Mouse (Mus musculus): ENCODE data around the gene Camk2g. TPM values are rescaled to one million over a fixed set of nuclear protein-coding genes. Genes with fewer than 3 reads are reported as not detected.

Camk2g gene
- polyA plus RNA-seq, 2 experiments: 3.9 to 5.4 TPM

DNA sequence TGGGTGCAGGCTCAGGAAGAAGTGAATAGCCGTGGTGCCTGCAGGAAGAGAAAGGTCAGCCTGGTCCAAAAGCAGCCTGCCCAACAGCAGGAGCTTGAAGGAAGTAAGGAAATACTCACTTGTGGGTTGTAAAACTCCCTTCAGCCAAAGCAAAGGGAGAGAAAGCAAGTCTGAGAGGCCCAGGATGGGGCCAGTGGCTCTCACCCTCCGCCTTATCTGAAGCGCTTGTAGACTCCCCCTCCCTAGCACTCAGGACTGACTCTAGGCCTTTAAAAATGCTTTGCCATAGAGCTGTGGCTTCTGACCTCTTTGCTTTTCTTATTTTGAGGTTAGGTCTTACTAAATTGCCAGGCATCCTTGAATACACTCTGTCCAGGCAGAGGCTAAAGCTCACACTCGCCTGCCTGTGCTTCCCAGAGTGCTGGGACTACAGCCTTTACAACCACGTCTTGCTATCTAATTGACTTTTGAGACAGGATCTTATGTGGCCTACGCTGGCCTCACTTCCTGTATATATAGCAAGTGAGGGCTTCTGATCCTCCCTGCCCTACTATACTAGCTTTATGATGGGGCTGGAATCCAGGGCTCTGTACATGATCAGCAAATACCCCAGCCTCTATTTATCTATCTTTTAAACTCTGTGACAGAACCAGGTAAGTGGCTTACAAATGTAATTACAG is 68.1 kb downstream of the Camk2g start:
- Histone ChIP-seq H3K9me3 (ENCODE audit: control insufficient read depth, low read length) (no peaks in the 10 kb centered on the region), H3K4me3 (ENCODE audit: insufficient read depth in 1 of 2, low read depth in 2 of 2, low read length in 2 of 2) (no peak overlapping the region), H3K9ac (replicated peaks) (peak overlapping the region; percentile 23; the same call in 1 of the 2 replicates), H3K4me1 (replicated peaks; ENCODE audit: control insufficient read depth in 2 of 2, insufficient read depth in 2 of 2, low read length in 1 of 2) (peaks cover 10 to 16% of the 10 kb centered on the region in 2 experiments), H3K4me2 (ENCODE audit: low read depth) (peak overlapping the region; percentile 54), H3K27me3 (ENCODE audit: control insufficient read depth, insufficient read depth, low read length) (no peaks in the 10 kb centered on the region), H3K27ac (peak overlapping the region; percentile 45), H3K36me3 (replicated peaks; ENCODE audit: control insufficient read depth, insufficient read depth, low read depth) (peaks cover 82% of the 10 kb centered on the region)
- DNase-seq (ENCODE audit: low read depth in 3 of 3, low spot score in 3 of 3) (no peak), ATAC-seq (ENCODE audit: insufficient read depth) (peak; percentile 69)
- 23% methylated on average over 6 of the region's 6 CpGs for WGBS (ENCODE audit: insufficient replicate concordance)
- TF ChIP-seq CTCF (IDR thresholded peaks at IDR 0.05; ENCODE audit: low read depth) (no peak), EP300 (IDR thresholded peaks at IDR 0.05; ENCODE audit: low read depth) (no peak)

GRCm38 (mm10) chr14:20724043-20724442 is 69.8 kb downstream of the Camk2g start:
- WGBS (ENCODE audit: insufficient replicate concordance): 35% methylated on average over 5 of the region's 5 CpGs
- Histone ChIP-seq H3K27me3 (ENCODE audit: control insufficient read depth, insufficient read depth, low read length) (no peaks in the 10 kb centered on the region), H3K4me3 (ENCODE audit: insufficient read depth in 1 of 2, low read depth in 2 of 2, low read length in 2 of 2) (no peak overlapping the region), H3K4me2 (ENCODE audit: low read depth) (no peak overlapping the region), H3K27ac (no peak overlapping the region), H3K4me1 (replicated peaks; ENCODE audit: control insufficient read depth in 2 of 2, insufficient read depth in 2 of 2, low read length in 1 of 2) (peaks cover 10 to 16% of the 10 kb centered on the region in 2 experiments), H3K9ac (replicated peaks) (no peak overlapping the region), H3K36me3 (replicated peaks; ENCODE audit: control insufficient read depth, insufficient read depth, low read depth) (peaks cover 69% of the 10 kb centered on the region), H3K9me3 (ENCODE audit: control insufficient read depth, low read length) (no peaks in the 10 kb centered on the region)
- no peak for TF ChIP-seq EP300 (IDR thresholded peaks at IDR 0.05; ENCODE audit: low read depth)
- TF ChIP-seq CTCF (IDR thresholded peaks at IDR 0.05; ENCODE audit: low read depth): peak; percentile 89
- DNase-seq (ENCODE audit: low read depth in 3 of 3, low spot score in 3 of 3) (no peak), ATAC-seq (ENCODE audit: insufficient read depth) (no peak)

- Histone ChIP-seq H3K4me3 (ENCODE audit: insufficient read depth in 1 of 2, low read depth in 2 of 2, low read length in 2 of 2) (no peak overlapping the region), H3K27ac (no peak overlapping the region), H3K9ac (replicated peaks) (no peak overlapping the region), H3K36me3 (replicated peaks; ENCODE audit: control insufficient read depth, insufficient read depth, low read depth) (peaks cover 63% of the 10 kb centered on the region), H3K4me2 (ENCODE audit: low read depth) (no peak overlapping the region), H3K27me3 (ENCODE audit: control insufficient read depth, insufficient read depth, low read length) (no peaks in the 10 kb centered on the region), H3K4me1 (replicated peaks; ENCODE audit: control insufficient read depth in 2 of 2, insufficient read depth in 2 of 2, low read length in 1 of 2) (peaks cover 10 to 16% of the 10 kb centered on the region in 2 experiments), H3K9me3 (ENCODE audit: control insufficient read depth, low read length) (no peaks in the 10 kb centered on the region)
- TF ChIP-seq EP300 (IDR thresholded peaks at IDR 0.05; ENCODE audit: low read depth) (no peak), CTCF (IDR thresholded peaks at IDR 0.05; ENCODE audit: low read depth) (no peak)
- DNase-seq (ENCODE audit: low read depth in 3 of 3, low spot score in 3 of 3) (no peak), ATAC-seq (ENCODE audit: insufficient read depth) (no peak)
- 87% methylated on average over 12 of the region's 12 CpGs for WGBS (ENCODE audit: insufficient replicate concordance)
Measured at GRCm38 (mm10) chr14:20723006-20723405, 70.9 kb downstream of the Camk2g start.

DNA sequence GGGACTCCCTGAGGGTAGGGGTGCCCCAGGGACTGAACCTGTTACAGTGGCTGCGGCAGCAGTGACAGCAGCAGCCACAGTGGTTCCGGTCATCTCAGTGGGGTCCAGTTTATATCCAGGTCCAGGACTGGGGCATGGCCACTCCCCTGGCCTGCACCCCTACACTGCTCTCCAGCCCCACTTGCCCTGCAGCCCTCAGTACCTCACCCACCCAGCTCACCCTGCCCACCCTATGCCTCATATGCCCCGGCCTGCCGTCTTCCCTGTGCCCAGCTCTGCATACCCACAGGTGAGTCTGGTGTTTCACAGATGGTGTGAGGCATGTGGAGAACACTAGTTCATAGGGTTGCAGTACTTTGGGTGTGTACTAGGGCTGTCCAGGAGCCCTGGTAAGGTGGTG is 72.5 kb downstream of the Camk2g start:
- Histone ChIP-seq H3K4me1 (replicated peaks; ENCODE audit: control insufficient read depth in 2 of 2, insufficient read depth in 2 of 2, low read length in 1 of 2) (peaks cover 10 to 16% of the 10 kb centered on the region in 2 experiments), H3K36me3 (replicated peaks; ENCODE audit: control insufficient read depth, insufficient read depth, low read depth) (peaks cover 52% of the 10 kb centered on the region), H3K27me3 (ENCODE audit: control insufficient read depth, insufficient read depth, low read length) (no peaks in the 10 kb centered on the region), H3K4me2 (ENCODE audit: low read depth) (no peak overlapping the region), H3K9me3 (ENCODE audit: control insufficient read depth, low read length) (no peaks in the 10 kb centered on the region), H3K4me3 (ENCODE audit: insufficient read depth in 1 of 2, low read depth in 2 of 2, low read length in 2 of 2) (no peak overlapping the region), H3K27ac (no peak overlapping the region), H3K9ac (replicated peaks) (no peak overlapping the region)
- 82% methylated on average over 4 of the region's 4 CpGs for WGBS (ENCODE audit: insufficient replicate concordance)
- DNase-seq (ENCODE audit: low read depth in 3 of 3, low spot score in 3 of 3) (no peak), ATAC-seq (ENCODE audit: insufficient read depth) (no peak)
- no peak for TF ChIP-seq EP300 (IDR thresholded peaks at IDR 0.05; ENCODE audit: low read depth)
- TF ChIP-seq CTCF (IDR thresholded peaks at IDR 0.05; ENCODE audit: low read depth): no peak

DNA sequence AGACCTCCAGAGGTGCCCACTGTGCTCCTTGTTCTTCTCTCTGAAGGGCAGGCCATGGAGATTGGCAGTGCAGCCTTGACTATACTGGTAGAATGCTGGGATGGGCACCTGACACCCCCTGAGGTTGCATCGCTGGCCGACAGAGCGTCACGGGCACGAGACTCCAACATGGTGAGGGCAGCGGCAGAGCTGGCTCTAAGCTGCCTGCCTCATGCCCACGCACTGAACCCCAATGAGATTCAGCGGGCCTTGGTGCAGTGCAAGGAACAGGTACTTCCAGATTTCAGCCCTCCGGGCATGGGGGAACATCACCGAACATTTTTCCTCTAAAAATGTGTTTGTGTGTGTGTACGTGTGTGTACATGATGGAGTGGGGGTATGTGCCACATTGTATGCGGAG is 74.1 kb downstream of the Camk2g start:
- peaks cover 42% of the 10 kb centered on the region for H3K36me3 ChIP-seq (replicated peaks; ENCODE audit: control insufficient read depth, insufficient read depth, low read depth)

More for the DNA sequence above, 74.1 kb downstream of the Camk2g start:
- no peak for TF ChIP-seq CTCF (IDR thresholded peaks at IDR 0.05; ENCODE audit: low read depth)
- TF ChIP-seq EP300 (IDR thresholded peaks at IDR 0.05; ENCODE audit: low read depth): no peak
- no peak overlapping the region for H3K27ac ChIP-seq
- H3K4me1 ChIP-seq (replicated peaks; ENCODE audit: control insufficient read depth in 2 of 2, insufficient read depth in 2 of 2, low read length in 1 of 2): peaks cover 0 to 6% of the 10 kb centered on the region in 2 experiments; a peak in 2 of 4 replicates
- H3K27me3 ChIP-seq (ENCODE audit: control insufficient read depth, insufficient read depth, low read length): no peaks in the 10 kb centered on the region
- H3K4me2 ChIP-seq (ENCODE audit: low read depth): no peak overlapping the region
- no peak for ATAC-seq (ENCODE audit: insufficient read depth)
- WGBS (ENCODE audit: insufficient replicate concordance): 83% methylated on average over 12 of the region's 12 CpGs
- no peak overlapping the region for H3K9ac ChIP-seq (replicated peaks)
- no peak overlapping the region for H3K4me3 ChIP-seq (ENCODE audit: insufficient read depth in 1 of 2, low read depth in 2 of 2, low read length in 2 of 2)
- no peaks in the 10 kb centered on the region for H3K9me3 ChIP-seq (ENCODE audit: control insufficient read depth, low read length)
- no peak for DNase-seq (ENCODE audit: low read depth in 3 of 3, low spot score in 3 of 3)

All from liver, embryonic 14.5 days (tissue).